Comparison of ENCODE assay signal across 9 mouse cellular contexts in genomic region chr10:77864067-77864761, GRCm38 (mm10). TPM values are rescaled to one million over a fixed set of nuclear protein-coding genes. Genes with fewer than 3 reads are reported as not detected.
DNase-seq lines count a peak whose midpoint lies in the region; ATAC-seq lines count a peak whose summit lies in the region.
"Had no signal": no experiment of that assay in that cellular context is flagged by ENCODE, and none has a peak within 500 bp of the region (broad histone marks: within the 10 kb centered on the region; RNA-seq: fewer than 3 reads in every experiment).

No protein-coding gene starts in this region.

- H3K27ac ChIP-seq in heart, embryonic 10.5 days = no peak overlapping the region
- H3K27ac ChIP-seq in hindbrain, embryonic 13.5 days = no peak overlapping the region
- no peak overlapping the region for H3K27ac ChIP-seq in limb, embryonic 15.5 days
- H3K27ac ChIP-seq in midbrain, embryonic 16.5 days (ENCODE audit: low read length) = no peak overlapping the region

- intact Hi-C loops in heart, postnatal 25 days (cut with DNase I) = no loop called here

- 35% methylated on average over 14 of the region's 14 CpGs for WGBS in heart, embryonic 10.5 days
- WGBS in hindbrain, embryonic 13.5 days = 42% methylated on average over 14 of the region's 14 CpGs
- WGBS in limb, embryonic 15.5 days = 27% methylated on average over 14 of the region's 14 CpGs
- 41% methylated on average over 13 of the region's 14 CpGs for WGBS in midbrain, embryonic 16.5 days

- peak overlapping the region; percentile 32 for H3K4me2 ChIP-seq in hindbrain, embryonic 13.5 days
- peak overlapping the region; percentile 38 for H3K4me2 ChIP-seq in limb, embryonic 15.5 days
- H3K4me2 ChIP-seq in midbrain, embryonic 16.5 days (ENCODE audit: low read length) = peak overlapping the region; percentile 16

- DNase-seq in heart, embryonic 10.5 days (ENCODE audit: low spot score) = no peak
- DNase-seq in heart, postnatal 25 days (ENCODE audit: low spot score) = no peak
- DNase-seq in embryo, embryonic 9.5 days (ENCODE audit: extremely low spot score) = peak; percentile 83
- peak; percentile 27 to 35 for DNase-seq in thymus, postnatal 10 days (ENCODE audit: low spot score in 2 of 2)
- no peak for DNase-seq in layer of hippocampus, adult 11-12 months (ENCODE audit: low spot score)

- peaks cover 6% of the 10 kb centered on the region; the same call in 1 of the 2 replicates for H3K4me1 ChIP-seq in heart, embryonic 10.5 days
- 0 out of 2 replicates have a peak, but pooled peaks cover 4% of the 10 kb centered on the region for H3K4me1 ChIP-seq in hindbrain, embryonic 13.5 days (replicated peaks)
- H3K4me1 ChIP-seq in limb, embryonic 15.5 days = 0 out of 2 replicates have a peak, but pooled peaks cover 9% of the 10 kb centered on the region
- no peaks in the 10 kb centered on the region for H3K4me1 ChIP-seq in midbrain, embryonic 16.5 days (ENCODE audit: control insufficient read depth, insufficient read depth, low read length)

- H3K9ac ChIP-seq in hindbrain, embryonic 13.5 days = no peak overlapping the region
- H3K9ac ChIP-seq in limb, embryonic 15.5 days = no peak overlapping the region
- 0 out of 2 replicates have a peak overlapping the region, but pooled peaks have one; percentile 11 for H3K9ac ChIP-seq in midbrain, embryonic 16.5 days (ENCODE audit: low read depth, low read length)

- H3K36me3 ChIP-seq in heart, embryonic 10.5 days = no peaks in the 10 kb centered on the region
- no peaks in the 10 kb centered on the region for H3K36me3 ChIP-seq in hindbrain, embryonic 13.5 days
- H3K36me3 ChIP-seq in limb, embryonic 15.5 days = no peaks in the 10 kb centered on the region
- H3K36me3 ChIP-seq in midbrain, embryonic 16.5 days (ENCODE audit: control insufficient read depth, insufficient read depth, low read length) = no peaks in the 10 kb centered on the region

- peak overlapping the region; percentile 42 for H3K4me3 ChIP-seq in heart, embryonic 10.5 days
- H3K4me3 ChIP-seq in hindbrain, embryonic 13.5 days = peak overlapping the region; percentile 14; the same call in 1 of the 2 replicates
- 0 out of 2 replicates have a peak overlapping the region, but pooled peaks have one; percentile 19 for H3K4me3 ChIP-seq in limb, embryonic 15.5 days
- H3K4me3 ChIP-seq in midbrain, embryonic 16.5 days (ENCODE audit: low read depth, low read length) = peak overlapping the region; percentile 10; the same call in 1 of the 2 replicates

- ATAC-seq in hindbrain, embryonic 13.5 days (ENCODE audit: low FRiP score) = peak; percentile 69; the same call in 1 of the 2 replicates
- ATAC-seq in limb, embryonic 15.5 days (ENCODE audit: insufficient number of reproducible peaks, low FRiP score, low TSS enrichment, low read depth) = peak; percentile 78
- ATAC-seq in midbrain, embryonic 16.5 days = peak; percentile 78

- no peaks in the 10 kb centered on the region for H3K9me3 ChIP-seq in heart, embryonic 10.5 days
- H3K9me3 ChIP-seq in hindbrain, embryonic 13.5 days = no peaks in the 10 kb centered on the region
- H3K9me3 ChIP-seq in limb, embryonic 15.5 days = no peaks in the 10 kb centered on the region
- H3K9me3 ChIP-seq in midbrain, embryonic 16.5 days (replicated peaks; ENCODE audit: control insufficient read depth, low read length, poor library complexity, severe bottlenecking) = no peaks in the 10 kb centered on the region

- H3K27me3 ChIP-seq in heart, embryonic 10.5 days (ENCODE audit: insufficient read depth, poor library complexity, severe bottlenecking) = 0 out of 2 replicates have a peak, but pooled peaks cover 8% of the 10 kb centered on the region
- 0 out of 2 replicates have a peak, but pooled peaks cover 4% of the 10 kb centered on the region for H3K27me3 ChIP-seq in hindbrain, embryonic 13.5 days
- no peaks in the 10 kb centered on the region for H3K27me3 ChIP-seq in limb, embryonic 15.5 days
- H3K27me3 ChIP-seq in midbrain, embryonic 16.5 days (ENCODE audit: control insufficient read depth, insufficient read depth, low read depth, low read length) = no peaks in the 10 kb centered on the region

RNA-seq across cellular contexts. Expression of gene Gm3285, which starts 2.4 kb away (rescaled TPM):
- polyA plus RNA-seq in heart, embryonic 10.5 days (2016; fragmentation: Nextera tagmentation; extraction: Ambion mirVana) = not detected in 2 replicates
- not detected for total RNA-seq in heart, postnatal 25 days (2021)
- not detected in 2 replicates for polyA plus RNA-seq in hindbrain, embryonic 13.5 days (2015; fragmentation: Nextera tagmentation; extraction: Ambion mirVana)
- not detected in 2 replicates for polyA plus RNA-seq in limb, embryonic 15.5 days (2015; fragmentation: Nextera tagmentation; extraction: Ambion mirVana)
- polyA plus RNA-seq in midbrain, embryonic 16.5 days (2015; fragmentation: Nextera tagmentation; extraction: Ambion mirVana) = not detected in 2 replicates
- total RNA-seq: adrenal gland, adult 18-20 months had no signal

RNA-seq across cellular contexts. Expression of gene Gm10318, which starts 11.6 kb away (rescaled TPM):
- not detected in 2 replicates for polyA plus RNA-seq in heart, embryonic 10.5 days (2016; fragmentation: Nextera tagmentation; extraction: Ambion mirVana)
- total RNA-seq in heart, postnatal 25 days (2021) = not detected
- not detected in 2 replicates for polyA plus RNA-seq in hindbrain, embryonic 13.5 days (2015; fragmentation: Nextera tagmentation; extraction: Ambion mirVana)
- polyA plus RNA-seq in limb, embryonic 15.5 days (2015; fragmentation: Nextera tagmentation; extraction: Ambion mirVana) = not detected in 2 replicates
- not detected in 2 replicates for polyA plus RNA-seq in midbrain, embryonic 16.5 days (2015; fragmentation: Nextera tagmentation; extraction: Ambion mirVana)
- total RNA-seq: adrenal gland, adult 18-20 months had no signal

RNA-seq across cellular contexts. Expression of gene Gm36176, which starts 17.6 kb away (rescaled TPM):
- not detected in 2 replicates for polyA plus RNA-seq in heart, embryonic 10.5 days (2016; fragmentation: Nextera tagmentation; extraction: Ambion mirVana)
- not detected for total RNA-seq in heart, postnatal 25 days (2021)
- not detected in 2 replicates for polyA plus RNA-seq in hindbrain, embryonic 13.5 days (2015; fragmentation: Nextera tagmentation; extraction: Ambion mirVana)
- not detected in 2 replicates for polyA plus RNA-seq in limb, embryonic 15.5 days (2015; fragmentation: Nextera tagmentation; extraction: Ambion mirVana)
- polyA plus RNA-seq in midbrain, embryonic 16.5 days (2015; fragmentation: Nextera tagmentation; extraction: Ambion mirVana) = not detected in 2 replicates
- total RNA-seq: adrenal gland, adult 18-20 months had no signal

RNA-seq across cellular contexts. Expression of gene Krtap10-10, which starts 28.5 kb away (rescaled TPM):
- not detected in 2 replicates for polyA plus RNA-seq in heart, embryonic 10.5 days (2016; fragmentation: Nextera tagmentation; extraction: Ambion mirVana)
- not detected for total RNA-seq in heart, postnatal 25 days (2021)
- polyA plus RNA-seq in hindbrain, embryonic 13.5 days (2015; fragmentation: Nextera tagmentation; extraction: Ambion mirVana) = not detected in 2 replicates
- 0.17 TPM in 1 of 2 replicates, not detected in the other for polyA plus RNA-seq in limb, embryonic 15.5 days (2015; fragmentation: Nextera tagmentation; extraction: Ambion mirVana)
- not detected in 2 replicates for polyA plus RNA-seq in midbrain, embryonic 16.5 days (2015; fragmentation: Nextera tagmentation; extraction: Ambion mirVana)
- total RNA-seq: adrenal gland, adult 18-20 months had no signal

RNA-seq across cellular contexts. Expression of gene Krtap10-4, which starts 37.3 kb away (rescaled TPM):
- polyA plus RNA-seq in heart, embryonic 10.5 days (2016; fragmentation: Nextera tagmentation; extraction: Ambion mirVana) = not detected in 2 replicates
- total RNA-seq in heart, postnatal 25 days (2021) = not detected
- polyA plus RNA-seq in hindbrain, embryonic 13.5 days (2015; fragmentation: Nextera tagmentation; extraction: Ambion mirVana) = not detected in 2 replicates
- polyA plus RNA-seq in limb, embryonic 15.5 days (2015; fragmentation: Nextera tagmentation; extraction: Ambion mirVana) = not detected in 2 replicates
- not detected in 2 replicates for polyA plus RNA-seq in midbrain, embryonic 16.5 days (2015; fragmentation: Nextera tagmentation; extraction: Ambion mirVana)
- total RNA-seq: adrenal gland, adult 18-20 months had no signal

Comparison
In these comparisons a context has a peak if more than half of its experiments do, and no peak if none do; other contexts are left out.
1. DNase-seq: peak in embryo, embryonic 9.5 days (single experiment) and thymus, postnatal 10 days (2 of 2); none in heart, embryonic 10.5 days (single experiment), heart, postnatal 25 days (single experiment) and layer of hippocampus, adult 11-12 months (single experiment).
2. Peak in every context shown above with its lines, with median percentiles within 50 percentile points of each other: H3K4me3 ChIP-seq, ATAC-seq and H3K4me2 ChIP-seq.